Mouse (Mus musculus) heart, embryonic 14.5 days (tissue): ENCODE data around the gene Rnf144a. TPM values are rescaled to one million over a fixed set of nuclear protein-coding genes. Genes with fewer than 3 reads are reported as not detected.
"Not testable (repeated sequence)": the region's sequence is repeated elsewhere in the genome, so short reads cannot be mapped to it uniquely, and the experiment has no call there.

ENCODE experiments used
- ATAC-seq: fragments of 200-750 bp; cut with Nextera tagmentation; 2 replicates; pipeline ENCODE4 v1.8.0; 2017; ENCODE audit warnings: low read depth, moderate TSS enrichment; ENCODE audit not compliant: insufficient number of reproducible peaks, insufficient read depth, low FRiP score
- H3K27ac ChIP-seq, 2 experiments: fragments of 200-500 bp in 1 of 2; fragments of 300-500 bp in 1 of 2; sonication (generic) in 1 of 2; replicated peaks in 1 of 2; 2 replicates each; pipeline ENCODE4 v1.5.1; 2012 to 2014; ENCODE audit warnings: low read depth in 2 of 2, low read length in 2 of 2, control low read depth in 1 of 2, mild to moderate bottlenecking in 1 of 2, mixed read lengths in 1 of 2; ENCODE audit not compliant: control insufficient read depth in 1 of 2, insufficient read depth in 1 of 2
- H3K27me3 ChIP-seq: fragments of 300-500 bp; sonication (generic); 2 replicates; pipeline ENCODE4 v1.6.1; 2014; ENCODE audit warnings: mild to moderate bottlenecking, low read length, control low read depth; ENCODE audit not compliant: control insufficient read depth, insufficient read depth
- H3K36me3 ChIP-seq: fragments of 300-500 bp; sonication (generic); 2 replicates; pipeline ENCODE4 v1.6.1; 2014; ENCODE audit warnings: mild to moderate bottlenecking, control low read depth, low read length, mixed read lengths; ENCODE audit not compliant: control insufficient read depth, insufficient read depth
- H3K4me1 ChIP-seq, 2 experiments: fragments of 200-500 bp in 1 of 2; fragments of 300-500 bp in 1 of 2; sonication (generic) in 1 of 2; 2 replicates each; pipeline ENCODE4 v1.6.1; 2012 to 2014; ENCODE audit warnings: low read length in 2 of 2, control low read depth in 1 of 2, mixed read lengths in 1 of 2; ENCODE audit not compliant: control insufficient read depth in 2 of 2, insufficient read depth in 2 of 2
- H3K4me2 ChIP-seq: fragments of 300-500 bp; sonication (generic); 2 replicates; pipeline ENCODE4 v1.6.1; 2014; ENCODE audit warnings: mild to moderate bottlenecking, low read length
- H3K4me3 ChIP-seq, 2 experiments: fragments of 200-500 bp in 1 of 2; fragments of 300-500 bp in 1 of 2; sonication (generic) in 1 of 2; 2 replicates each; pipeline ENCODE4 v1.5.1; 2012 to 2014; ENCODE audit warnings: low read length in 2 of 2, mild to moderate bottlenecking in 2 of 2, control low read depth in 1 of 2, low read depth in 1 of 2, moderate library complexity in 1 of 2; ENCODE audit not compliant: control insufficient read depth in 1 of 2, insufficient read depth in 1 of 2
- H3K9ac ChIP-seq: fragments of 300-500 bp; sonication (generic); 2 replicates; pipeline ENCODE4 v1.6.1; 2014; ENCODE audit warnings: mild to moderate bottlenecking, low read length
- H3K9me3 ChIP-seq: fragments of 300-500 bp; sonication (generic); 2 replicates; pipeline ENCODE4 v1.6.1; 2016; ENCODE audit warnings: low read length, control low read depth; ENCODE audit not compliant: control insufficient read depth
- WGBS: fragments of 180-500 bp; shearing (Covaris S2); extraction: QIAGEN DNeasy Blood & Tissue Kit; methylation state at CpG from one replicate; pipeline ENCODE4 v1.1.7; 2014; 5-methylcytosine and 5-hydroxymethylcytosine counted together
- polyA plus RNA-seq: library from polyadenylated mRNA; unstranded; fragments of >200 nt; fragmentation: Nextera tagmentation; extraction: Ambion mirVana; gene quantifications from 2 replicates; pipeline ENCODE4 v1.2.1, GENCODE M21; 2014

Gene Rnf144a
- polyA plus RNA-seq, 1 experiment from 2014 or later: 11.5 TPM

DNA sequence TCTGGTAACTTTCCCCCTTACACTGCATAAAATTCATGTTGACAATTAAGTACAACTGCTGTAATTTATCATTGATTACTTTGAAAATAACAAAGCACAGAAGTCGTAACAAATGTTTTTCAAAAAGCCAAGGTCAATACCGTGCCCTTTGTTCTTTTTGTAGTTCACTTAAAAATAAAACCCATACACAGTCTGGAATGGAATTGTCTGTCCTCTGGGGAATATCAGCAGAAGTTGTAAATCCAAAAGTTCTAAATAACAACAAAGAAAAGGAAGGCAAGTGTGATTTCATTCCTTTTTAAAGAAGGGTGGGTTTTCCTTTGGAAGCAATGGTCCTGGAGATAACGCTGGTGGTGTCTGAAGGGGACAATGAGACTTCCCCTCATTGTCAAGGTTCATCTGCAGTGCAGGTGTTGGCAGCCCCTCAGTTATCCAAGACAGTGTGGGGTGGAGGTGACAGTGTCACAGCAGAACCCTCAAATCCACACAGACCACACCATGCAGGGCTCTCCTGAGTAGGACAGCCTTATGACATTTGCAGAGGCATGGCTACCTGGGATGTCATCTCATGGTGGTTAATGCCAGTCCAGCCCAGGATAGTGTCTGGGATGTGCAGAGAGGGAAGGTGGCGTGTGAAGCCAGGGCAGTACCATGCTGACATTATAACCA is 31.5 kb upstream of the Rnf144a start:
- no peak overlapping the region for H3K27ac ChIP-seq
- no peak for ATAC-seq
- WGBS: 70% methylated on average over 4 of the region's 4 CpGs

GRCm38 (mm10) chr12:26444511-26444910 is 29.5 kb upstream of the Rnf144a start:
- no peak overlapping the region for H3K4me2 ChIP-seq
- H3K27ac ChIP-seq: no peak overlapping the region
- H3K9ac ChIP-seq: no peak overlapping the region
- H3K36me3 ChIP-seq: no peaks in the 10 kb centered on the region
- 0 out of 4 replicates have a peak, but pooled peaks cover 0 to 6% of the 10 kb centered on the region in 2 experiments for H3K4me1 ChIP-seq
- no peak for ATAC-seq
- no peak overlapping the region for H3K4me3 ChIP-seq
- WGBS: 75% methylated on average over 2 of the region's 2 CpGs
- no peaks in the 10 kb centered on the region for H3K9me3 ChIP-seq
- H3K27me3 ChIP-seq: no peaks in the 10 kb centered on the region

More for the DNA sequence above, 31.5 kb upstream of the Rnf144a start:
- H3K4me3 ChIP-seq: no peak overlapping the region
- H3K4me2 ChIP-seq: no peak overlapping the region
- H3K36me3 ChIP-seq: no peaks in the 10 kb centered on the region
- H3K4me1 ChIP-seq: 0 out of 4 replicates have a peak, but pooled peaks cover 0 to 6% of the 10 kb centered on the region in 2 experiments
- no peaks in the 10 kb centered on the region for H3K27me3 ChIP-seq
- no peaks in the 10 kb centered on the region for H3K9me3 ChIP-seq
- no peak overlapping the region for H3K9ac ChIP-seq

DNA sequence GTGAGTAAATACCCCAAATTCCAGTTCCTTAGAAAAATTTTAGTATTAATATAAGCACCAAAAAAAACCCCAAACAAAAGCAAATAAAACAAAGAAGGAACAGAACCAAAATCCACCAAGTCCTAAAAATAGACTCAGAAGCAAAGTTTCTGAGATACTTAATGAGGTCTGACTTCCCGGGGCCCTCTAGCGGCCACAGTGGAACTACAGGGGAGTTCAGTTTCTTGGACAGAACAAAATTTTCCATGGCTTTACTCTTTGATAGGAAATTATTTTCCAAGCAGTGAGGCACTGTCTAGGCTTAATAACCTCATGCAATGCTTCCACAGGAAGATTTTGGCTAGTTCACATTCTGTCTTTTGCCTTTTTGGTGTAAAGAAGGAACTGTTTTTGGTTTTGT is 29.0 kb upstream of the Rnf144a start:
- no peak overlapping the region for H3K4me2 ChIP-seq
- no peak overlapping the region for H3K27ac ChIP-seq
- no peak for ATAC-seq
- H3K9me3 ChIP-seq: no peaks in the 10 kb centered on the region
- H3K4me1 ChIP-seq: 0 out of 4 replicates have a peak, but pooled peaks cover 0 to 6% of the 10 kb centered on the region in 2 experiments
- H3K36me3 ChIP-seq: no peaks in the 10 kb centered on the region
- no peak overlapping the region for H3K9ac ChIP-seq
- no peaks in the 10 kb centered on the region for H3K27me3 ChIP-seq
- 0% methylated on average over 2 of the region's 2 CpGs for WGBS
- no peak overlapping the region for H3K4me3 ChIP-seq

DNA sequence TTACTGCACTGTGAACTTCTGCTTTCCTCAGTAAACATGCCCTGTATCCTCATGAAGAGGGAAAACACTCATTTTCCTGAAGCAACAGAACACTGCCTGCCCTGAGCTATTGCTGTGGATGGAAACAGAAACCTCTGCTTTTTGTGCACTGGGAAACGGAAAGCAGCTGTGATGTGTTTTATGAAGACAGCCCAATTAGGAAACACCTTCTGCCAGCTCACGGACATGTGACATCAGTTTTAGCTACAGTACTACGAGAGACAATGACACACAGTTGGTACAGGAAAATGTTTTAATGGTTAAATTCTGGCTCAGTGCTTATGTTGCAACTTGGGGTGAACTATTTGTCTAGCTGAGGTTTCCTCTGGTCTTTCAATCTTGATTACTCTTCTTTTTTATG is 24.3 kb upstream of the Rnf144a start:
- Histone ChIP-seq H3K9ac (no peak overlapping the region), H3K4me1 (0 out of 4 replicates have a peak, but pooled peaks cover 0 to 6% of the 10 kb centered on the region in 2 experiments), H3K9me3 (no peaks in the 10 kb centered on the region), H3K4me3 (no peak overlapping the region), H3K4me2 (no peak overlapping the region), H3K27me3 (no peaks in the 10 kb centered on the region), H3K36me3 (no peaks in the 10 kb centered on the region), H3K27ac (no peak overlapping the region)
- 70% methylated on average over 3 of the region's 3 CpGs for WGBS
- no peak for ATAC-seq

DNA sequence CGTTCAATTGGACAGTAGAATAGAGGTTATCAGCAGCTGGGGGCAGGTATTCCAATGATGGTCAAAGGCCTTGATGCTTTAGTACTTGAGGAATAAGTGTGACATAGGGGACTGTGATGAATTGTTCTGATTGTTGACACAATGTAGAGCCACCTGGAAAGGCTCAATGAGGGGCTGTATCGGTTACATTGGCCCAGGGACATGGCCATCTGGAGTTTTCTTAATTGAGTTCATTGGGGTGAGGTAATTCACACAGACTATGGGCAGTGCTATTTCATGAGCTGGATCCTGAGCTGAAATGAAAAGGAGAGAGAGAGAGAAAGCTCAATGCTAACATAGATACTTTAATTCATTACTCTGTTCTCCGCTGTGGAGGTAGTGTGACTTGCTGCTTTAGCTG is 22.9 kb upstream of the Rnf144a start:
- Histone ChIP-seq H3K36me3 (no peaks in the 10 kb centered on the region), H3K9me3 (no peaks in the 10 kb centered on the region), H3K9ac (no peak overlapping the region), H3K4me2 (no peak overlapping the region), H3K27me3 (no peaks in the 10 kb centered on the region), H3K4me1 (no peaks in the 10 kb centered on the region; a peak in 1 of 4 replicates), H3K27ac (no peak overlapping the region), H3K4me3 (no peak overlapping the region)
- WGBS: 67% methylated on average over 3 of the region's 3 CpGs
- ATAC-seq: no peak

- H3K9me3 ChIP-seq: no peaks in the 10 kb centered on the region
- no peaks in the 10 kb centered on the region for H3K36me3 ChIP-seq
- WGBS: 64% methylated on average over 4 of the region's 4 CpGs
- no peak overlapping the region for H3K27ac ChIP-seq
- no peak overlapping the region for H3K4me2 ChIP-seq
- H3K4me1 ChIP-seq: no peaks in the 10 kb centered on the region; a peak in 1 of 4 replicates
- no peaks in the 10 kb centered on the region for H3K27me3 ChIP-seq
- no peak overlapping the region for H3K9ac ChIP-seq
- H3K4me3 ChIP-seq: no peak overlapping the region
- no peak for ATAC-seq
These were observed 21.3 kb upstream of the Rnf144a start for GRCm38 (mm10) chr12:26436334-26436733.

DNA sequence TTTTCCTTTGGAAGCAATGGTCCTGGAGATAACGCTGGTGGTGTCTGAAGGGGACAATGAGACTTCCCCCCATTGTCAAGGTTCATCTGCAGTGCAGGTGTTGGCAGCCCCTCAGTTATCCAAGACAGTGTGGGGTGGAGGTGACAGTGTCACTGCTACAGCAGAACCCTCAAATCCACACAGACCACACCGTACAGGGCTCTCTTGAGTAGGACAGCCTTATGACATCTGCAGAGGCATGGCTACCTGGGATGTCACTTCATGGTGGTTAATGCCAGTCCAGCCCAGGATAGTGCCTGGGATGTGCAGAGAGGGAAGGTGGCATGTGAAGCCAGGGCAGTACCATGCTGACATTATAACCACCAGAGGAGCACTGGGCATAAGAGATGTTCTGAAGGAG is 13.7 kb upstream of the Rnf144a start:
- H3K27me3 ChIP-seq, H3K27ac ChIP-seq, H3K9me3 ChIP-seq, H3K4me2 ChIP-seq, ATAC-seq, H3K36me3 ChIP-seq, H3K4me3 ChIP-seq, H3K4me1 ChIP-seq, H3K9ac ChIP-seq: not testable (repeated sequence)
- WGBS: 70% methylated on average over 2 of the region's 2 CpGs

DNA sequence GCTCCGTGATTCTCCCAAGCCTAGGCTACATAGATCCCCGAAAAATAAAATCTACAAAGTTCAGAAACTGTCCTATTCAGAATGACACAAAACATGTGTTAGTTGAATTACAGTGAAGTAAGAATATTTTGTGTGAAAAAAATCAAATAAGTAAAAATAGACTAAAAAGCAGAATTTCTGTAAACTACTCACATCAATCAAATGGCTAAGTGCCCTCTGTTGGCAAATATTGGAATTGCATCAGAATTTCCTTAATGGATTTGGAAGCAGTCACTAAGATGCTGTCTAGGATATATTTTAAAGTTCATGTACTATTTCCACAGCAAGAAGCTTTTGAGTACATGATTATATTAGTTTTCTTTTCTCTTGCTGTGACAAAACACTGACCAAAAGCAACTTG is 9.8 kb upstream of the Rnf144a start:
- no peak overlapping the region for H3K4me2 ChIP-seq
- H3K36me3 ChIP-seq: no peaks in the 10 kb centered on the region
- H3K27ac ChIP-seq: no peak overlapping the region
- H3K9me3 ChIP-seq: no peaks in the 10 kb centered on the region
- no peaks in the 10 kb centered on the region for H3K4me1 ChIP-seq
- H3K9ac ChIP-seq: no peak overlapping the region
- H3K27me3 ChIP-seq: no peaks in the 10 kb centered on the region; the same call in 1 of the 2 replicates
- no peak for ATAC-seq
- 90% methylated on average over 2 of the region's 2 CpGs for WGBS
- H3K4me3 ChIP-seq: no peak overlapping the region
